Mouse (Mus musculus): ENCODE measurements around the gene Pdpk1. TPM values are rescaled to one million over a fixed set of nuclear protein-coding genes. Genes with fewer than 3 reads are reported as not detected.
"Not testable (repeated sequence)": the region's sequence is repeated elsewhere in the genome, so short reads cannot be mapped to it uniquely, and the experiment has no call there.

The Pdpk1 gene
- polyA plus RNA-seq, 1 experiment from 2014 or later: 32.9 TPM

DNA sequence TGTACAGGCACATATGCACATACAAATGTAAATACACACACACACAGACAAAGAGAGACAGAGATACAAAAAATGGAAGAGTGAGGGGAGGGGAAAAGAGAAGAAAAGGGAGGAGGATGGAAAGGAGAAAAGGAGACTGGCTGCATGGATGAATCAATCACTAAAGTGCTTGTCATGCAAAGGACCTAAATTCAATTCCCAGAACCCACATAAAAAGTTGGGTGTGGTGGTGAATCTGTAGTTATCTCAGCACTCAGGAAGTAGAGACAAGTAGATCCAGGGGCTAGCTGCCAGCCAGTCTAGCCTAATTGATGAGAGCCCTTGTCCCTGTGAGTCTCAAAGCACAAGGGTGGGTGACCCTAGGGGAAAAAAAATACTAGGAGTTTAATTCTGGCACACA lies 16.7 kb downstream of the Pdpk1 start:
- no peak for DNase-seq (ENCODE audit: low spot score)
- Histone ChIP-seq H3K36me3 (no peaks in the 10 kb centered on the region; the same call in 1 of the 2 replicates), H3K27ac (no peak overlapping the region), H3K4me3 (no peak overlapping the region), H3K9me3 (no peaks in the 10 kb centered on the region), H3K4me1 (replicated peaks) (no peaks in the 10 kb centered on the region), H3K27me3 (ENCODE audit: insufficient read depth, poor library complexity, severe bottlenecking) (no peaks in the 10 kb centered on the region)

DNA sequence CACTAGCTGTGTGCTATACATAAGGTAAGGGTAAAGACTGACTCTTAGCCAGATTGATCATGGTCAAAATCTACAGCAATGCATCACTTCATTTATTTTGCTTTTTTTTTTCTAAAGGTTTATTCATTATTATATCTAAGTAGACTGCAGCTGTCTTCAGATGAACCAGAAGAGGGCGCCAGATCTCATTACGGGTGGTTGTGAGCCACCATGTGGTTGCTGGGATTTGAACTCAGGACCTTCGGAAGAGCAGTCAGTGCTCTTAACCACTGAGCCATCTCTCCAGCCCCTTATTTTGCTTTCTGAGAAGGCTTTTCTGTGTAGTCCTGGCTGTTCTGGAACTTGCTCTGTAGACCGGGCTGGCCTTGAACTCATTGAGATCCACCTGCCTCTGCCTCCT lies 17.8 kb downstream of the Pdpk1 start:
- H3K36me3 ChIP-seq; H3K27ac ChIP-seq; H3K27me3 ChIP-seq (ENCODE audit: insufficient read depth, poor library complexity, severe bottlenecking); DNase-seq (ENCODE audit: low spot score); H3K9me3 ChIP-seq; H3K4me3 ChIP-seq; H3K4me1 ChIP-seq (replicated peaks): not testable (repeated sequence)
- 91% methylated on average over 4 of the region's 4 CpGs for WGBS

DNA sequence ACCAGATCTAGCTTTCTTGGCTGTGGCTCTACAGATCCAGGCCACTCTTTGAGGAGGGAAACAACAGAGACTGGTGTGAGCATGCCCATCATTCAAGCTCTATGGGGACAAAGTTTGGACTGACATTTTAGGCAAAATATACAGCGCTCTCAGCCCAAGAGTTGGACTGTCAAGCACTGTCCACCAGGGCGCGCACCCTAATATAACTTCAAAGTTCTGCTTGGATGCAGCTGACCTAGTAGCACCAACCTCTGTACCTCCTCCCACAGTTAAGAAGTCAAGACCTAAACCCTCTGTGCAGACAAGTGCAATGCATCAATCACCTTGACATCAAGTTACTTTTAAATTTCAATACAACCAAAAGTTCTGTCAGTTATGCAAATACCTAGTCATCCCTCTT lies 19.2 kb downstream of the Pdpk1 start:
- no peaks in the 10 kb centered on the region for H3K9me3 ChIP-seq
- H3K27ac ChIP-seq: no peak overlapping the region
- H3K4me1 ChIP-seq (replicated peaks): no peaks in the 10 kb centered on the region
- no peaks in the 10 kb centered on the region for H3K27me3 ChIP-seq (ENCODE audit: insufficient read depth, poor library complexity, severe bottlenecking)
- no peak overlapping the region for H3K4me3 ChIP-seq
- H3K36me3 ChIP-seq: no peaks in the 10 kb centered on the region; the same call in 1 of the 2 replicates
- 89% methylated on average over 3 of the region's 3 CpGs for WGBS
- no peak for DNase-seq (ENCODE audit: low spot score)

DNA sequence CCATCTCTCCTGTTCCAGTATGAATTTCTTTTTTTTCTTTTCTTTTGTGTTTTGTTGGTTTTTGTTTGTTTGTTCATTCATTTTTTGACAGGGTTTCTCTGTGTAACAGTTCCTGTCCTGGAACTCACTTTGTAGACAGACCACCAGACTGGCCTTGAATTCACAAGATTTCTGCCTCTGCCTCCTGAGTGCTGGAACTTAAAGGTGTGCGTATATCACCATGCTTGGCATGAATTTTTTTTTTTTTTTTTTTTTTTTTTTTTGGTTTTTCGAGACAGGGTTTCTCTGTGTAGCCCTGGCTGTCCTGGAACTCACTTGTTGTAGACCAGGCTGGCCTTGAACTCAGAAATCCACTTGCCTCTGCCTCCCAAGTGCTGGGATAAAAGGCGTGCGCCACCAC lies 21.5 kb downstream of the Pdpk1 start:
- H3K36me3 ChIP-seq; H3K4me1 ChIP-seq (replicated peaks); H3K27ac ChIP-seq; H3K4me3 ChIP-seq; H3K27me3 ChIP-seq (ENCODE audit: insufficient read depth, poor library complexity, severe bottlenecking); H3K9me3 ChIP-seq; DNase-seq (ENCODE audit: low spot score): not testable (repeated sequence)
- WGBS: 91% methylated on average over 4 of the region's 4 CpGs

DNA sequence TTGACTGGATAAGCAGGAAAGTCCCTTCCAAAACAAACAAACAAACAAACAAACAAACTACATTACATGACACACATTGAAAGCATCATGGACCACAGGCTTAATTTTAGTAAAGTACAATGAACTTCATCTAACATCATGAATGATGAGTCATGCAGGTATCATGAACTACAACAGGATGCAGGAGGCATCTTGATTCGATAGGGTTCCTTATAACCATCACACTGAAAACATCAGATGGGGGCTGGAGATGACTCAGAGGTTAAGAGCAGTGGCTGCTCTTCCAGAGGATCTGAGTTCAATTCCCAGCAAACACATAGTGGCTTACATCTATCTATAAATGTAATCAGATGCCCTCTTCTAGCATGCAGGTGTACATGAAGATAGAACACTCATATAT lies 23.1 kb downstream of the Pdpk1 start:
- DNase-seq (ENCODE audit: low spot score): no peak
- H3K27me3 ChIP-seq (ENCODE audit: insufficient read depth, poor library complexity, severe bottlenecking): no peaks in the 10 kb centered on the region
- H3K4me3 ChIP-seq: no peak overlapping the region
- no peaks in the 10 kb centered on the region for H3K9me3 ChIP-seq
- 86% methylated on average over 1 of the region's 1 CpGs for WGBS
- H3K4me1 ChIP-seq (replicated peaks): no peaks in the 10 kb centered on the region
- H3K27ac ChIP-seq: no peak overlapping the region
- H3K36me3 ChIP-seq: no peaks in the 10 kb centered on the region

DNA sequence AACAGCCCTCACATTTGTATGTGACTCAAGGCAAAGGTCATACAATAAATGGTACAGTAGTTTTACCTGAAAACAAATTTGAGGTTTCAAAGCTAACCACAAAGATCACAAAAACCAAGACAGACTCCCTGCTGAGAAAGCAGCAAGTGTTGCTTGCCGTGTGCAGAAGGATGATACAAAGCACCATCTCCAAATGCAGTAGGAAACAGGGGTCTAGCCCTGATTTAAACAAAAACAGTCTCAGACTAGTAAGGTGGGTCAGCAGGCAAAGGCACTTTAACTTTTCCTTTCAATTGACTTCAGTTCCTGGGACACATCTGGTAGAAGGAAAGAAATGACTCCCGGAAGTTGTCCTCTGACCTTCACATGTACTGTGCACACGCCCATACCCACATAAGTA lies 23.9 kb downstream of the Pdpk1 start:
- Histone ChIP-seq H3K36me3 (no peaks in the 10 kb centered on the region), H3K27ac (no peak overlapping the region), H3K4me3 (no peak overlapping the region), H3K9me3 (no peaks in the 10 kb centered on the region), H3K4me1 (replicated peaks) (no peaks in the 10 kb centered on the region), H3K27me3 (ENCODE audit: insufficient read depth, poor library complexity, severe bottlenecking) (no peaks in the 10 kb centered on the region)
- WGBS: 79% methylated on average over 3 of the region's 3 CpGs
- no peak for DNase-seq (ENCODE audit: low spot score)

DNA sequence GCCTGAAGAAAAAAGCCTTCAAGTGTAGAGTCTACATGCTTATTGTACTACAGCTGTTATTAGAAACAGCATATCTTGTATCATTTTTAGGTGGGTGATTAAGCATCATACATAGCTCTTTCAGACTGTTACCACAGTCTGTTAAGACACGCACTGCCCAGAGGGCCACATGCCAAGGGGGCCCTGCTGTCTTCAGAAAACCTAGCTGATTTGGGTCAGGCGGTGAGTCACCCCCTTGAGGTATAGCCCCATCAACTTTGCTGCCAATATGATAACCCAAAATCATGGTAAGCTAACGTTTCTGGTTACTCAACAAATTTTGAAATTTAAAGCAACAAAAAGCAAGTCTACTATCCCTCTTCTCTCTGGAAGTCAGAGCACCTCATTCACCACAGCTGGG lies 31.3 kb downstream of the Pdpk1 start:
- DNase-seq (ENCODE audit: low spot score): no peak
- WGBS: 92% methylated on average over 3 of the region's 3 CpGs
- Histone ChIP-seq H3K4me3 (no peak overlapping the region), H3K9me3 (no peaks in the 10 kb centered on the region), H3K4me1 (replicated peaks) (no peaks in the 10 kb centered on the region), H3K36me3 (0 out of 2 replicates have a peak, but pooled peaks cover 3% of the 10 kb centered on the region), H3K27ac (no peak overlapping the region), H3K27me3 (ENCODE audit: insufficient read depth, poor library complexity, severe bottlenecking) (no peaks in the 10 kb centered on the region)

DNA sequence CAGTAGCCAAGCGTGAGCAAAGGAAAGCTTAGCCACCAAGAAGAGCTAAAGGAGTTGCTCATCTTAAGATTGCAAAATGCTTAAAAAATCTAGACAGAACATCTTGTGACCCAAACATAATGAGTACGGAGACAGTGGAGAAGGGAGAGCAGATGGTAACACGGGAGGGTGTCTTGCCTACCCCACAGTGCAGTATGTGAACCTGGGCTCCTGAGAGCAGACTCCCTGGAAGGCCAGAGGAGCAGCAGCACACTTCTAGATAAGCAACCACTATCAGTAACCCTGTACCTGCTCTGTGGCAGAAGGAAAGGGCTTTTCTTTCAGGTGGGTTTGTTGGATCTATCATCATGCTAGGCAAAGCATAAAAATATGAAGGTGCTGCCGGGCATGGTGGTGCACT lies 37.7 kb downstream of the Pdpk1 start:
- WGBS: 84% methylated on average over 4 of the region's 4 CpGs

DNA sequence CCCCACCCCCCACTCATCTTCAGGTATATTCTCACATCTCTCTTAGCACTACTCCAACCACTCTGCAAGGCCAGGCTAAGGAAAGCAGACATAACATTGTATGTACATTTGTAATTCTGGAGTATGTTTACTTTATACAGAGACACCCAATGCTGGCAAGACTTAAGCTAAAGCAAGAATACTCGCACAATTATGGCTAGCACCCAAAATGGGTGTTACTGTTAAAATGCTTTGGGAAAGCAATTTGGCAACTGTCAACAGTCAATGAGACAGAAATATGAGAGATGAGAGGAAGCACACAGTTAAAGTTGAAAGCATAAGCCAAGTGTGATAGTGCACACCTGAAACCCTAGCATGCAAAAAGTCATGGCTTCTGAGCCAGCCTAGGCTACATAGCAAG lies 39.5 kb downstream of the Pdpk1 start:
- peaks cover 43% of the 10 kb centered on the region for H3K36me3 ChIP-seq
- DNase-seq (ENCODE audit: low spot score): no peak
- 97% methylated on average over 1 of the region's 1 CpGs for WGBS
- H3K27me3 ChIP-seq (ENCODE audit: insufficient read depth, poor library complexity, severe bottlenecking): no peaks in the 10 kb centered on the region
- no peak overlapping the region for H3K4me3 ChIP-seq
- no peaks in the 10 kb centered on the region for H3K4me1 ChIP-seq (replicated peaks)
- H3K27ac ChIP-seq: no peak overlapping the region
- no peaks in the 10 kb centered on the region for H3K9me3 ChIP-seq

More for the DNA sequence above, 37.7 kb downstream of the Pdpk1 start:
- Histone ChIP-seq H3K9me3 (no peaks in the 10 kb centered on the region), H3K27ac (no peak overlapping the region), H3K27me3 (ENCODE audit: insufficient read depth, poor library complexity, severe bottlenecking) (no peaks in the 10 kb centered on the region), H3K4me1 (replicated peaks) (no peaks in the 10 kb centered on the region), H3K36me3 (peaks cover 27% of the 10 kb centered on the region), H3K4me3 (no peak overlapping the region)
- DNase-seq (ENCODE audit: low spot score): no peak

DNA sequence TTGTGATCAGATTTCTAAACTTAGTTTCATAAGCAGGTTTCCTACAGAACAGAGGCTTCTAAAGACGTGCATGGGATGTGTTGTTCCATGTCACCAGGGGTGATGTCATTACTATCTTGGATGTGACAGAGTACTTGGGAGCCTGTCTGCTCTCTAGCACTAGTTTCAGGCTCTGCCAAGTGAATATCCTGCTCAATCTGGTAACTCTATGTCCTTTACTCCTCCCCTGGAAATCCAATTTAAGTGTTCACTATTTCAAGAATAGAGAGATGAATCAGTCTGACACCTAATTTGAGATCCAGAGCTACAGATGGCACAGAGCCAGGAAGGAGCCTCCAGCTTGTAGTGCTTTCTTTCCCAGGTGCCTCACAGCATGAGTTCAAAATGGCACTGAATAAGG lies 41.8 kb downstream of the Pdpk1 start:
- Histone ChIP-seq H3K4me1 (replicated peaks) (no peaks in the 10 kb centered on the region), H3K27me3 (ENCODE audit: insufficient read depth, poor library complexity, severe bottlenecking) (no peaks in the 10 kb centered on the region), H3K9me3 (no peaks in the 10 kb centered on the region), H3K4me3 (no peak overlapping the region), H3K36me3 (peaks cover 64% of the 10 kb centered on the region), H3K27ac (no peak overlapping the region)
- no peak for DNase-seq (ENCODE audit: low spot score)
- 92% methylated on average over 1 of the region's 1 CpGs for WGBS

DNA sequence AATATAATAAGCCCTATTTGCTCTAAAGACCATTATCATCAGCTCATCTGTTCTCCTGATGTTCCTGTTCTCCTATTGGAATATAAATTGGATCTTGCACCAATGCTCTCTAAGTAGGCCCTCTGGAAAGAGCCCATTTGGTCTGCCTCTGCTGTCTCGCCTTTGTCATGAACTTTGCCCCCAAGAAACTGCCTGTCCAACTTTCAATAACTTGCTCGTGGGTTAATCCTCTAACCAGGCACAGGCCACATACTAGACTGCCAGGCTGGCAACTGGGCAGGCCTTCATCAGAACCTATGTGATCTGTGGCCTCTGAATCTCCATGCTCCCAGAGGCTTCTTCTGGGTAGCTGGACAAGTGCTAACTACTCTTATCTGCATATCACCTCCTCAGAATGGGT lies 45.6 kb downstream of the Pdpk1 start:
- 89% methylated on average over 2 of the region's 2 CpGs for WGBS
- Histone ChIP-seq H3K27ac (no peak overlapping the region), H3K4me3 (no peak overlapping the region), H3K27me3 (ENCODE audit: insufficient read depth, poor library complexity, severe bottlenecking) (no peaks in the 10 kb centered on the region), H3K9me3 (no peaks in the 10 kb centered on the region), H3K4me1 (replicated peaks) (no peaks in the 10 kb centered on the region), H3K36me3 (peaks cover 93% of the 10 kb centered on the region)
- no peak for DNase-seq (ENCODE audit: low spot score)

DNA sequence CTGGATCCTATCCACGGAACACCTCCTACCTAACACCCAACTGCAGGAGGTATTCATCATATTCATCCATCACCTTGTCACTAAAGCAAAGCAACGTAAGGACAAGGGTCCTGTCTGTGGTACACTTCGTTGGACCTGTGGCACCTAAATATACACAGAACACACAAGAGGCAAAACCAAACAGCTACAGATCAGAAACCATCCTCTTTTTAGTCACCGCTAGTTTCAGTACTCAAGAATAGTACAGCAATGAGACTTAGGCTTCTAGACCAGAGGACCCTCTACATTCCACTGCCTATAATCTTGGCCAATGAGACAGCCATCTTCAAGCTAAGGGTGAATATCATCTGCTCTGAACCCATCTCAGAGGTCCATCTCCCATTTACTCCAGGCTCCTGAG lies 52.4 kb downstream of the Pdpk1 start:
- Histone ChIP-seq H3K4me3 (no peak overlapping the region), H3K27me3 (ENCODE audit: insufficient read depth, poor library complexity, severe bottlenecking) (no peaks in the 10 kb centered on the region), H3K36me3 (peaks cover 88% of the 10 kb centered on the region), H3K9me3 (no peaks in the 10 kb centered on the region), H3K4me1 (replicated peaks) (no peaks in the 10 kb centered on the region), H3K27ac (no peak overlapping the region)
- 99% methylated on average over 4 of the region's 4 CpGs for WGBS
- no peak for DNase-seq (ENCODE audit: low spot score)

DNA sequence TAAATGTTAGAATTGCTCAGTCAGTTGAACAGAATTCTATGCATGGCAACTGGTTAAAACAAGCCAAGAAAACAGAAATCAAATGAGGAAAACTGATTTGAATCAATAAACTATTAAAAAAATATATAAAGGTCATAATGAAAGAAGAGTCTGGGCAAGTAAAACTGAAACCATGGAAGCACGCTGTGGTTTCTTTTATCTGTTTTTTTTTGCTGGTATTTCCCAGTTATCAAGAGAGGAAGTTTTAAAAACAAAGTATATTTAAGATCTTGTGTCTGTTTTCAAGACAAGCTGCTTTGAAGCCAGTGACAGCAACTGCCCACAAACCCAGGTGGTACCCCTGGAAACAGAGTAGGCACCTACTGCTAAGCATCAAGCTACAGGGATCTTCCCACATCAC lies 60.1 kb downstream of the Pdpk1 start:
- Histone ChIP-seq H3K27ac (no peak overlapping the region), H3K27me3 (ENCODE audit: insufficient read depth, poor library complexity, severe bottlenecking) (no peaks in the 10 kb centered on the region), H3K4me1 (replicated peaks) (no peaks in the 10 kb centered on the region), H3K4me3 (no peak overlapping the region), H3K9me3 (no peaks in the 10 kb centered on the region), H3K36me3 (peaks cover 88% of the 10 kb centered on the region)
- DNase-seq (ENCODE audit: low spot score): no peak
- 96% methylated on average over 1 of the region's 1 CpGs for WGBS

DNA sequence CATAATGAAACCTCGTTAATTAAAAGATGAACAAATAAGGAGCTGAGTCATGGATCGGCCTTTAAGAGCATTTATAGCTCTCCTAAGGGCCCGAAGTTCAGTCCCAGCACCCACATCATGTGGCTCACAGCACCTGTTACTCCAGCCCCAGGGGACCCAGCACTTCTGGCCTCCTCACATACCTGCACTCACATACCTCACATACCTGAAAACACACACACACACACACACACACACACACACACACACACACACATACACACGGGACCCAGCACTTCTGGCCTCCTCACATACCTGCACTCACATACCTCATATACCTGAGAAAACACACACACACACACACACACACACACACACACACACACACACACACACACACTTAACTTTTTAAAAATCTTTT lies 64.3 kb downstream of the Pdpk1 start:
- H3K4me3 ChIP-seq; H3K27ac ChIP-seq; H3K27me3 ChIP-seq (ENCODE audit: insufficient read depth, poor library complexity, severe bottlenecking); H3K4me1 ChIP-seq (replicated peaks); H3K9me3 ChIP-seq; DNase-seq (ENCODE audit: low spot score): not testable (repeated sequence)
- WGBS: 94% methylated on average over 4 of the region's 4 CpGs
- H3K36me3 ChIP-seq: peaks cover 70% of the 10 kb centered on the region

All from hindbrain, embryonic 10.5 days (tissue).